Comparison of ENCODE assay signal across 27 mouse cellular contexts in genomic region chr6:84366365-84366764, GRCm38 (mm10).
DNase-seq lines count a peak whose midpoint lies in the region; ATAC-seq and TF ChIP-seq lines count a peak whose summit lies in the region.
"Had no signal": no experiment of that assay in that cellular context is flagged by ENCODE, and none has a peak within 500 bp of the region (broad histone marks: within the 10 kb centered on the region; RNA-seq: fewer than 3 reads in every experiment).

No protein-coding gene starts in this region.

- H3K27me3 ChIP-seq in heart, postnatal 0 days (ENCODE audit: control insufficient read depth, insufficient read depth, low read length): no peaks in the 10 kb centered on the region
- H3K27me3 ChIP-seq in heart, embryonic 11.5 days (ENCODE audit: control insufficient read depth, insufficient read depth, low read length): no peaks in the 10 kb centered on the region; the same call in 1 of the 2 replicates
- H3K27me3 ChIP-seq in limb, embryonic 13.5 days: no peaks in the 10 kb centered on the region
- no peaks in the 10 kb centered on the region for H3K27me3 ChIP-seq in forebrain, embryonic 15.5 days
- H3K27me3 ChIP-seq: embryonic facial prominence, embryonic 12.5 days; forebrain, embryonic 12.5 days; limb, embryonic 12.5 days; stomach, embryonic 15.5 days had no signal

- H3K27ac ChIP-seq in heart, postnatal 0 days (ENCODE audit: low read depth): no peak overlapping the region
- H3K27ac ChIP-seq in heart, embryonic 11.5 days (ENCODE audit: low read depth, low read length): no peak overlapping the region
- H3K27ac ChIP-seq in limb, embryonic 13.5 days: no peak overlapping the region
- no peak overlapping the region for H3K27ac ChIP-seq in forebrain, embryonic 15.5 days (replicated peaks)
- H3K27ac ChIP-seq: embryonic facial prominence, embryonic 12.5 days; forebrain, embryonic 12.5 days; kidney, postnatal 0 days; limb, embryonic 12.5 days; liver, embryonic 13.5 days; midbrain, embryonic 13.5 days; stomach, embryonic 15.5 days had no signal

- no peaks in the 10 kb centered on the region for H3K36me3 ChIP-seq in heart, postnatal 0 days (replicated peaks; ENCODE audit: control insufficient read depth, insufficient read depth, low read length)
- H3K36me3 ChIP-seq in heart, embryonic 11.5 days (ENCODE audit: control insufficient read depth, insufficient read depth, low read length): no peaks in the 10 kb centered on the region
- H3K36me3 ChIP-seq in limb, embryonic 13.5 days: no peaks in the 10 kb centered on the region
- H3K36me3 ChIP-seq in forebrain, embryonic 15.5 days: no peaks in the 10 kb centered on the region
- H3K36me3 ChIP-seq: embryonic facial prominence, embryonic 12.5 days; forebrain, embryonic 12.5 days; heart, embryonic 12.5 days; limb, embryonic 12.5 days; liver, embryonic 13.5 days; midbrain, embryonic 13.5 days; stomach, embryonic 15.5 days had no signal

- no peak for DNase-seq in heart, postnatal 0 days (ENCODE audit: low spot score)
- DNase-seq in left cerebral cortex, postnatal 4 days: peak; percentile 24
- DNase-seq in left cerebral cortex, adult 11 months (ENCODE audit: low spot score): no peak
- DNase-seq: B cell, adult 2 months; cerebellum, adult 8-10 months; cerebellum, postnatal 36 days; gastrocnemius, postnatal 10 days; kidney, adult 8-10 months; kidney, postnatal 4 days; layer of hippocampus, postnatal 36 days; liver, embryonic 13.5 days; lung, adult 18-20 months; lung, postnatal 4 days; right cerebral cortex, postnatal 25 days had no signal

- 41% methylated on average over 6 of the region's 6 CpGs for WGBS in heart, postnatal 0 days
- 42% methylated on average over 6 of the region's 6 CpGs for WGBS in heart, embryonic 11.5 days (ENCODE audit: insufficient replicate concordance)
- WGBS in limb, embryonic 13.5 days: 36% methylated on average over 6 of the region's 6 CpGs
- WGBS in forebrain, embryonic 15.5 days: 57% methylated on average over 6 of the region's 6 CpGs

- H3K4me3 ChIP-seq in heart, postnatal 0 days (ENCODE audit: low read depth, low read length): no peak overlapping the region
- no peak overlapping the region for H3K4me3 ChIP-seq in heart, embryonic 11.5 days (ENCODE audit: low read depth, low read length)
- no peak overlapping the region for H3K4me3 ChIP-seq in limb, embryonic 13.5 days
- H3K4me3 ChIP-seq in forebrain, embryonic 15.5 days: no peak overlapping the region
- H3K4me3 ChIP-seq: embryonic facial prominence, embryonic 12.5 days; forebrain, embryonic 12.5 days; heart, embryonic 12.5 days; limb, embryonic 12.5 days; liver, embryonic 13.5 days; megakaryocyte, embryonic 14.5 days; midbrain, embryonic 13.5 days; stomach, embryonic 15.5 days had no signal

- no peak for TF ChIP-seq CTCF in heart, postnatal 0 days (IDR thresholded peaks at IDR 0.05; ENCODE audit: low read depth)

- TF ChIP-seq EP300 in heart, postnatal 0 days (IDR thresholded peaks at IDR 0.05; ENCODE audit: low read depth): no peak

- H3K4me1 ChIP-seq in heart, postnatal 0 days (ENCODE audit: control insufficient read depth, insufficient read depth): no peaks in the 10 kb centered on the region
- H3K4me1 ChIP-seq in heart, embryonic 11.5 days (ENCODE audit: control insufficient read depth, insufficient read depth, low read length): no peaks in the 10 kb centered on the region
- peaks cover 18% of the 10 kb centered on the region for H3K4me1 ChIP-seq in limb, embryonic 13.5 days
- H3K4me1 ChIP-seq in forebrain, embryonic 15.5 days: no peaks in the 10 kb centered on the region
- H3K4me1 ChIP-seq: embryonic facial prominence, embryonic 12.5 days; forebrain, embryonic 12.5 days; liver, embryonic 13.5 days; megakaryocyte, embryonic 14.5 days; midbrain, embryonic 13.5 days; stomach, embryonic 15.5 days had no signal

- H3K4me2 ChIP-seq in heart, postnatal 0 days (ENCODE audit: low read depth, low read length): no peak overlapping the region
- no peak overlapping the region for H3K4me2 ChIP-seq in heart, embryonic 11.5 days
- H3K4me2 ChIP-seq in limb, embryonic 13.5 days (replicated peaks): no peak overlapping the region
- no peak overlapping the region for H3K4me2 ChIP-seq in forebrain, embryonic 15.5 days (replicated peaks)
- H3K4me2 ChIP-seq: embryonic facial prominence, embryonic 12.5 days; forebrain, embryonic 12.5 days; heart, embryonic 12.5 days; limb, embryonic 12.5 days; liver, embryonic 13.5 days; midbrain, embryonic 13.5 days; stomach, embryonic 15.5 days had no signal

- intact Hi-C loops in left cerebral cortex, postnatal 4 days (cut with DNase I): no loop called here

- no peak overlapping the region for H3K9ac ChIP-seq in heart, postnatal 0 days (replicated peaks; ENCODE audit: low read depth, low read length)
- H3K9ac ChIP-seq in heart, embryonic 11.5 days (ENCODE audit: low read depth, low read length): no peak overlapping the region
- H3K9ac ChIP-seq in limb, embryonic 13.5 days: no peak overlapping the region
- H3K9ac ChIP-seq in forebrain, embryonic 15.5 days (replicated peaks): no peak overlapping the region
- H3K9ac ChIP-seq: embryonic facial prominence, embryonic 12.5 days; forebrain, embryonic 12.5 days; heart, embryonic 12.5 days; limb, embryonic 12.5 days; liver, embryonic 13.5 days; midbrain, embryonic 13.5 days; stomach, embryonic 15.5 days had no signal

- H3K9me3 ChIP-seq in heart, postnatal 0 days (replicated peaks; ENCODE audit: control insufficient read depth, low read length): no peaks in the 10 kb centered on the region
- H3K9me3 ChIP-seq in heart, embryonic 11.5 days (replicated peaks; ENCODE audit: control insufficient read depth, low read length): no peaks in the 10 kb centered on the region
- H3K9me3 ChIP-seq in limb, embryonic 13.5 days: no peaks in the 10 kb centered on the region
- H3K9me3 ChIP-seq in forebrain, embryonic 15.5 days: no peaks in the 10 kb centered on the region
- H3K9me3 ChIP-seq: embryonic facial prominence, embryonic 12.5 days; forebrain, embryonic 12.5 days; heart, embryonic 12.5 days; limb, embryonic 12.5 days; liver, embryonic 13.5 days; megakaryocyte, embryonic 14.5 days; midbrain, embryonic 13.5 days; stomach, embryonic 15.5 days had no signal

- ATAC-seq in heart, postnatal 0 days (ENCODE audit: insufficient read depth, low read depth): 0 out of 2 replicates have a peak, but pooled peaks have one; percentile 39
- no peak for ATAC-seq in heart, embryonic 11.5 days (replicated peaks; ENCODE audit: insufficient number of reproducible peaks, low FRiP score, low TSS enrichment)
- ATAC-seq in limb, embryonic 13.5 days (ENCODE audit: low FRiP score, low read depth): peak; percentile 61; the same call in 1 of the 2 replicates
- no peak for ATAC-seq in forebrain, embryonic 15.5 days (replicated peaks)
- ATAC-seq: intestine, embryonic 16.5 days; lung, postnatal 0 days; midbrain, embryonic 13.5 days had no signal

Comparison
In these comparisons a context has a peak if more than half of its experiments do, and no peak if none do; other contexts are left out.
1. ATAC-seq: peak in heart, postnatal 0 days (single experiment) and limb, embryonic 13.5 days (single experiment); none in heart, embryonic 11.5 days (single experiment) and forebrain, embryonic 15.5 days (single experiment).